Mouse (Mus musculus): ENCODE data around the gene Spred2. TPM values are rescaled to one million over a fixed set of nuclear protein-coding genes. Genes with fewer than 3 reads are reported as not detected.
"Not testable (repeated sequence)": the region's sequence is repeated elsewhere in the genome, so short reads cannot be mapped to it uniquely, and the experiment has no call there.

Spred2 gene
- polyA plus RNA-seq, 1 experiment = 25.4 TPM

GRCm38 (mm10) chr11:20057429-20057828 lies 133.3 kb downstream of the Spred2 start:
- no peak for DNase-seq
- no peaks in the 10 kb centered on the region for H3K4me1 ChIP-seq (replicated peaks; ENCODE audit: control insufficient read depth, insufficient read depth, low read length)
- H3K36me3 ChIP-seq (ENCODE audit: control insufficient read depth, insufficient read depth, low read length) = peaks cover 18% of the 10 kb centered on the region
- WGBS = 93% methylated on average over 2 of the region's 2 CpGs
- no peak overlapping the region for H3K4me3 ChIP-seq (ENCODE audit: control insufficient read depth, insufficient read depth, low read length)
- no peak overlapping the region for H3K27ac ChIP-seq (ENCODE audit: control insufficient read depth, insufficient read depth, low read length)
- TF ChIP-seq POLR2A (IDR thresholded peaks at IDR 0.05; ENCODE audit: control insufficient read depth, extremely low read depth, insufficient read depth, low read length, poor library complexity) = no peak
- TF ChIP-seq CTCF (IDR thresholded peaks at IDR 0.05; ENCODE audit: borderline replicate concordance, control insufficient read depth, extremely low read depth, insufficient read depth, low read length, poor library complexity) = no peak
- no peaks in the 10 kb centered on the region for H3K27me3 ChIP-seq (ENCODE audit: control insufficient read depth, insufficient read depth, low read length)

DNA sequence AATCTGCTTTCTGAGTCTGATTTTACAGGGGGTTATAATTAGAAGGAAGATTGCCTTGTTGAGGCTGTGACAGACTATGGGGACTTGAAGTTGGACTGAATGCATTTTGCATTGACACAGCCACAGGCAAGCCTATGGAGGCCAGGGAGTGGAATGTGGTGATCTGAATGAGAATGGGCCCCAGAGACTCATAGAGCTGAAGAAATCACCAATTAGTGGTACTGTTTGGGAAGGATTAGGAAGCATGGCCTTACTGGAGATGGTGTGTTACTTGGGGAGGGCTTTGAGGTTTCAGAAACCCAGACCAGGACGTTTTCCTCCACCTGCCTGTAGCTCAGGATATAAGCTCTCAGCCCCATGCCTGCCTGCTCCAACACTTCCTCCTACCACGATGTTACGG lies 135.6 kb downstream of the Spred2 start:
- Histone ChIP-seq H3K36me3 (ENCODE audit: control insufficient read depth, insufficient read depth, low read length) (peaks cover 32% of the 10 kb centered on the region), H3K27me3 (ENCODE audit: control insufficient read depth, insufficient read depth, low read length) (no peaks in the 10 kb centered on the region), H3K27ac (ENCODE audit: control insufficient read depth, insufficient read depth, low read length) (no peak overlapping the region), H3K4me1 (replicated peaks; ENCODE audit: control insufficient read depth, insufficient read depth, low read length) (no peaks in the 10 kb centered on the region), H3K4me3 (ENCODE audit: control insufficient read depth, insufficient read depth, low read length) (no peak overlapping the region)
- DNase-seq = no peak
- whole genome bisulfite sequencing = 85% methylated on average over 3 of the region's 3 CpGs
- TF ChIP-seq POLR2A (IDR thresholded peaks at IDR 0.05; ENCODE audit: control insufficient read depth, extremely low read depth, insufficient read depth, low read length, poor library complexity) (no peak), CTCF (IDR thresholded peaks at IDR 0.05; ENCODE audit: borderline replicate concordance, control insufficient read depth, extremely low read depth, insufficient read depth, low read length, poor library complexity) (no peak)

GRCm38 (mm10) chr11:20062801-20063200 lies 138.6 kb downstream of the Spred2 start:
- H3K27ac ChIP-seq (ENCODE audit: control insufficient read depth, insufficient read depth, low read length); H3K4me3 ChIP-seq (ENCODE audit: control insufficient read depth, insufficient read depth, low read length); H3K27me3 ChIP-seq (ENCODE audit: control insufficient read depth, insufficient read depth, low read length); DNase-seq; H3K4me1 ChIP-seq (replicated peaks; ENCODE audit: control insufficient read depth, insufficient read depth, low read length): not testable (repeated sequence)
- 97% methylated on average over 9 of the region's 9 CpGs for WGBS
- peaks cover 56% of the 10 kb centered on the region for H3K36me3 ChIP-seq (ENCODE audit: control insufficient read depth, insufficient read depth, low read length)

DNA sequence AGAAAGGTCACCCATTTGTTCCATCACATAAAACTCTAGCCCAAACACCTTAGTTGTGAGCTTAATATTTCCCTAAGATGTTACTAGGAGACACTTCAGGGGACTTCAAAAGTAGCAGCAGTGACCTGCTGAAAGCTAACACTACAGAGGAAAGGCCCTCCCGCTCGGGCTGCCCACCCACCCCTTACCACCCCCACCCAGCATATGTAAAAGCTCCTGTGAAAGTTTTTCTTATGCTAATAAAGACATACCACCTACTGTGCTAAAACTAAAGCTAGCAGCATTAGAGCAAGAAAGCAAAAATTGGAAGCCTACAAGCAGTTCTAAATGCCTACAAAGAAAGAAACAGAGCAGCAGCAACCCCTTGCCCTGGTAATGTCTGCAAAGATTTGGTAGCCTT lies 139.9 kb downstream of the Spred2 start:
- H3K27ac ChIP-seq (ENCODE audit: control insufficient read depth, insufficient read depth, low read length); H3K27me3 ChIP-seq (ENCODE audit: control insufficient read depth, insufficient read depth, low read length); H3K4me3 ChIP-seq (ENCODE audit: control insufficient read depth, insufficient read depth, low read length); DNase-seq; H3K4me1 ChIP-seq (replicated peaks; ENCODE audit: control insufficient read depth, insufficient read depth, low read length): not testable (repeated sequence)
- peaks cover 50% of the 10 kb centered on the region for H3K36me3 ChIP-seq (ENCODE audit: control insufficient read depth, insufficient read depth, low read length)
- WGBS = 83% methylated on average over 2 of the region's 2 CpGs

GRCm38 (mm10) chr11:20064926-20065325 lies 140.8 kb downstream of the Spred2 start:
- no peak overlapping the region for H3K4me3 ChIP-seq (ENCODE audit: control insufficient read depth, insufficient read depth, low read length)
- H3K27ac ChIP-seq (ENCODE audit: control insufficient read depth, insufficient read depth, low read length) = no peak overlapping the region
- H3K4me1 ChIP-seq (replicated peaks; ENCODE audit: control insufficient read depth, insufficient read depth, low read length) = no peaks in the 10 kb centered on the region
- DNase-seq = no peak
- peaks cover 54% of the 10 kb centered on the region for H3K36me3 ChIP-seq (ENCODE audit: control insufficient read depth, insufficient read depth, low read length)
- H3K27me3 ChIP-seq (ENCODE audit: control insufficient read depth, insufficient read depth, low read length) = no peaks in the 10 kb centered on the region
- 97% methylated on average over 2 of the region's 2 CpGs for WGBS
- TF ChIP-seq CTCF (IDR thresholded peaks at IDR 0.05; ENCODE audit: borderline replicate concordance, control insufficient read depth, extremely low read depth, insufficient read depth, low read length, poor library complexity) (no peak), POLR2A (IDR thresholded peaks at IDR 0.05; ENCODE audit: control insufficient read depth, extremely low read depth, insufficient read depth, low read length, poor library complexity) (no peak)

DNA sequence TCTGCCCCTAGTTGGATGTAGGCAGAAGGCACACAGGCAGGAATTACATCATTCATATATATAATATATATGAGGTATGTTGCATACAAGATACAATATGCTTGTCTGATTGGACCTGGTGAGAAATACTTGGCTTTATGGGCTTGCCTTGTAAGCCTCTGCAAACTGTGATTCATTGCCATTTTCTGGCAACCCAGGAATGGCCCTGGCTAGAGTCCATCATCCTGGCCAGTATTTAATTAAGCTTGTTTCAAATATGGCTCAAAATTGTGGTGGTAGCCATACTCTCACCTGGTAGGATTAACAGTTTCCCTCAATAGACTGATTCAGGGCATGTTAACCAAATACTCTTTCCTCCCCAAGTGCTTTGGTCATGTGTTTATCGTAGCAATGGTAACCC lies 141.9 kb downstream of the Spred2 start:
- no peak for DNase-seq
- Histone ChIP-seq H3K4me3 (ENCODE audit: control insufficient read depth, insufficient read depth, low read length) (no peak overlapping the region), H3K36me3 (ENCODE audit: control insufficient read depth, insufficient read depth, low read length) (peaks cover 54% of the 10 kb centered on the region), H3K27ac (ENCODE audit: control insufficient read depth, insufficient read depth, low read length) (no peak overlapping the region), H3K4me1 (replicated peaks; ENCODE audit: control insufficient read depth, insufficient read depth, low read length) (no peaks in the 10 kb centered on the region), H3K27me3 (ENCODE audit: control insufficient read depth, insufficient read depth, low read length) (no peaks in the 10 kb centered on the region)
- TF ChIP-seq POLR2A (IDR thresholded peaks at IDR 0.05; ENCODE audit: control insufficient read depth, extremely low read depth, insufficient read depth, low read length, poor library complexity) = no peak
- no peak for TF ChIP-seq CTCF (IDR thresholded peaks at IDR 0.05; ENCODE audit: borderline replicate concordance, control insufficient read depth, extremely low read depth, insufficient read depth, low read length, poor library complexity)
- WGBS = 97% methylated on average over 1 of the region's 1 CpGs

GRCm38 (mm10) chr11:20067521-20067920 lies 143.3 kb downstream of the Spred2 start:
- Histone ChIP-seq H3K27me3 (ENCODE audit: control insufficient read depth, insufficient read depth, low read length) (no peaks in the 10 kb centered on the region), H3K36me3 (ENCODE audit: control insufficient read depth, insufficient read depth, low read length) (peaks cover 62% of the 10 kb centered on the region), H3K4me3 (ENCODE audit: control insufficient read depth, insufficient read depth, low read length) (no peak overlapping the region), H3K27ac (ENCODE audit: control insufficient read depth, insufficient read depth, low read length) (no peak overlapping the region), H3K4me1 (replicated peaks; ENCODE audit: control insufficient read depth, insufficient read depth, low read length) (no peaks in the 10 kb centered on the region)
- no peak for DNase-seq
- TF ChIP-seq CTCF (IDR thresholded peaks at IDR 0.05; ENCODE audit: borderline replicate concordance, control insufficient read depth, extremely low read depth, insufficient read depth, low read length, poor library complexity) (no peak), POLR2A (IDR thresholded peaks at IDR 0.05; ENCODE audit: control insufficient read depth, extremely low read depth, insufficient read depth, low read length, poor library complexity) (no peak)
- WGBS = 76% methylated on average over 1 of the region's 1 CpGs

Measured in thymus, adult 2 months (tissue).